Mouse (Mus musculus) E14TG2a.4 (cell line): ENCODE data around the gene Kpna3.

Source experiments
- CTCF ChIP-seq: conservative IDR thresholded peaks from 2 replicates; pipeline ENCODE4 v1.5.1; 2014; ENCODE audit warnings: low read length
- NANOG ChIP-seq: IDR thresholded peaks from 2 replicates; pipeline ENCODE4 v1.6.1; 2014; ENCODE audit warnings: borderline replicate concordance, low read length, mixed read lengths

- TF ChIP-seq CTCF: no peak
- no peak for TF ChIP-seq NANOG
These were observed 109.1 kb downstream of the Kpna3 start for GRCm38 (mm10) chr14:61330591-61330990.
